Mouse (Mus musculus) CH12.LX (cell line): ENCODE data around the gene Chic1. TPM values are rescaled to one million over a fixed set of nuclear protein-coding genes. Genes with fewer than 3 reads are reported as not detected.

Experiments
- DNase-seq: peaks from one replicate; pipeline ENCODE4 v3.0.0-alpha.2; 2013; ENCODE audit errors: extremely low read depth
- H3K27ac ChIP-seq: 2 replicates; pipeline ENCODE4 v1.5.1; 2012; ENCODE audit warnings: low read depth, mild to moderate bottlenecking, control low read depth, moderate library complexity; ENCODE audit not compliant: insufficient read depth
- H3K27me3 ChIP-seq: replicated peaks from 2 replicates; pipeline ENCODE3; 2012; ENCODE audit warnings: inconsistent platforms
- H3K36me3 ChIP-seq, 2 experiments: replicated peaks in 1 of 2; 2 replicates each; pipeline versions ENCODE3 to v1.6.1; 2012; ENCODE audit warnings: inconsistent platforms in 1 of 2, low read length in 1 of 2, mild to moderate bottlenecking in 1 of 2, mixed read lengths in 1 of 2, moderate library complexity in 1 of 2; ENCODE audit not compliant: control insufficient read depth in 1 of 2, insufficient read depth in 1 of 2
- H3K4me1 ChIP-seq, 2 experiments: 2 replicates each; pipeline ENCODE4 v1.6.1; 2012; ENCODE audit warnings: inconsistent platforms in 1 of 2, moderate library complexity in 1 of 2; ENCODE audit not compliant: insufficient read depth in 2 of 2, control insufficient read depth in 1 of 2
- H3K4me2 ChIP-seq: 2 replicates; pipeline ENCODE4 v1.6.1; 2012; ENCODE audit warnings: low read depth, mild to moderate bottlenecking, control low read depth; ENCODE audit not compliant: poor library complexity, insufficient read depth, severe bottlenecking
- H3K4me3 ChIP-seq, 3 experiments: fragments of 150-350 bp in 1 of 3; sonication (generic) in 1 of 3; replicated peaks in 1 of 3; 2 replicates each; pipeline versions ENCODE3 to v1.5.1; 2011 to 2012; ENCODE audit warnings: low read depth in 2 of 3, low read length in 2 of 3, mild to moderate bottlenecking in 2 of 3, moderate library complexity in 2 of 3, control low read depth in 1 of 3, improper control_type of control experiment in 1 of 3, inconsistent platforms in 1 of 3, mixed read lengths in 1 of 3; ENCODE audit not compliant: poor library complexity in 1 of 3
- H3K79me2 ChIP-seq: replicated peaks from 2 replicates; pipeline ENCODE4 v1.6.1; 2012; ENCODE audit warnings: mild to moderate bottlenecking, moderate library complexity; ENCODE audit not compliant: control insufficient read depth, poor library complexity, insufficient read depth, severe bottlenecking; ENCODE audit errors: extremely low read depth
- H3K9ac ChIP-seq: 2 replicates; pipeline ENCODE4 v1.6.1; 2012; ENCODE audit warnings: low read depth, mild to moderate bottlenecking, control low read depth, moderate library complexity; ENCODE audit not compliant: insufficient read depth
- H3K9me3 ChIP-seq: replicated peaks from 2 replicates; pipeline ENCODE3; 2012; ENCODE audit warnings: low read length, inconsistent platforms, mixed read lengths
- BHLHE40 ChIP-seq: IDR thresholded peaks from 2 replicates; pipeline ENCODE4 v1.6.1; 2011; ENCODE audit warnings: mild to moderate bottlenecking, low read depth, low read length, improper control_type of control experiment
- ELF1 ChIP-seq: IDR thresholded peaks from 2 replicates; pipeline ENCODE4 v1.6.1; 2014; ENCODE audit warnings: low read depth, mild to moderate bottlenecking, inconsistent platforms, low read length, improper control_type of control experiment
- EP300 ChIP-seq: IDR thresholded peaks from 2 replicates; pipeline ENCODE4 v1.6.1; 2011; ENCODE audit warnings: low read length, improper control_type of control experiment
- HCFC1 ChIP-seq: IDR thresholded peaks from 2 replicates; pipeline ENCODE4 v1.6.1; 2012; ENCODE audit warnings: low read depth, mild to moderate bottlenecking, inconsistent platforms, low read length, improper control_type of control experiment
- IRF4 ChIP-seq: IDR thresholded peaks from 2 replicates; pipeline ENCODE4 v1.6.1; 2014; ENCODE audit warnings: low read depth, mild to moderate bottlenecking, inconsistent platforms, low read length, improper control_type of control experiment
- KAT2A ChIP-seq: IDR thresholded peaks from 2 replicates; pipeline ENCODE4 v1.6.1; 2012; ENCODE audit warnings: low read length, improper control_type of control experiment, inconsistent platforms; ENCODE audit not compliant: insufficient replicate concordance
- MEF2A ChIP-seq: IDR thresholded peaks from 2 replicates; pipeline ENCODE4 v1.6.1; 2014; ENCODE audit warnings: low read depth, mild to moderate bottlenecking, inconsistent platforms, low read length, improper control_type of control experiment, borderline replicate concordance
- MYC ChIP-seq: IDR thresholded peaks from 2 replicates; pipeline ENCODE4 v1.6.1; 2011; ENCODE audit warnings: low read depth, mild to moderate bottlenecking, improper control_type of control experiment, low read length
- NELFE ChIP-seq: IDR thresholded peaks from 2 replicates; pipeline ENCODE4 v1.6.1; 2011; ENCODE audit warnings: low read depth, low read length, improper control_type of control experiment
- SIN3A ChIP-seq: IDR thresholded peaks from 2 replicates; pipeline ENCODE4 v1.6.1; 2012; ENCODE audit warnings: low read length, improper control_type of control experiment, inconsistent platforms
- SMC3 ChIP-seq: IDR thresholded peaks from 2 replicates; pipeline ENCODE4 v1.6.1; 2011; ENCODE audit warnings: low read depth, low read length, improper control_type of control experiment
- TBP ChIP-seq: conservative IDR thresholded peaks from 2 replicates; pipeline ENCODE4 v1.6.1; 2011; ENCODE audit warnings: low read depth, low read length, improper control_type of control experiment
- UBTF ChIP-seq: IDR thresholded peaks from 2 replicates; pipeline ENCODE4 v1.6.1; 2012; ENCODE audit warnings: low read depth, mild to moderate bottlenecking, inconsistent platforms, low read length, improper control_type of control experiment, moderate library complexity
- USF2 ChIP-seq: conservative IDR thresholded peaks from 2 replicates; pipeline ENCODE4 v1.6.1; 2011; ENCODE audit warnings: low read depth, low read length, improper control_type of control experiment
- ZKSCAN1 ChIP-seq: IDR thresholded peaks from 2 replicates; pipeline ENCODE4 v1.6.1; 2012; ENCODE audit warnings: low read depth, inconsistent platforms, low read length, improper control_type of control experiment, borderline replicate concordance
- ZNF384 ChIP-seq: IDR thresholded peaks from 2 replicates; pipeline ENCODE4 v1.6.1; 2012; ENCODE audit warnings: low read depth, low read length, improper control_type of control experiment, inconsistent platforms
- dilution Hi-C: fragments of 300-500 bp; cut with MboI; formaldehyde crosslinking; loops from 2 replicates; pipeline ENCODE4 v1.14.3; 2020; ENCODE audit warnings: low sequenced_read_pairs; ENCODE audit not compliant: extremely low pct_unique_long_range_greater_than_20kb, extremely low pct_ligation_motif_present
- in situ Hi-C: fragments of 300-500 bp; cut with MboI; formaldehyde crosslinking; loops from 3 replicates; pipeline ENCODE4 v1.14.3; 2019; ENCODE audit warnings: low sequenced_read_pairs, low pct_ligation_motif_present, low pct_unique_long_range_greater_than_20kb, mixed read lengths
- polyA plus RNA-seq: library from polyadenylated mRNA; unstranded; fragments of >175 nt; gene quantifications from 2 replicates; pipeline ENCODE4 v1.2.1, GENCODE M21; 2012; ENCODE audit warnings: low read depth; ENCODE audit not compliant: insufficient read length
- total RNA-seq, 2 experiments: library from RNA; depleted of rRNA; stranded (reverse); fragments of 300-350 nt in 1 of 2; fragments of >200 nt in 1 of 2; gene quantifications; 2 replicates each; pipeline ENCODE4 v1.2.3; 2012 to 2014

Chic1 gene
- not detected in 2 replicates for total RNA-seq (2012; rRNA removed)
- not detected in 2 replicates for total RNA-seq (2014; rRNA removed)
- polyA plus RNA-seq, result not detected in 2 replicates

GRCm38 (mm10) chrX:103356287-103356686 lies at the start of gene Chic1:
Gene Chic1 (plus strand): TSS chrX:103356476.
- Histone ChIP-seq H3K27ac (no peak within 1 kb of the TSS), H3K9ac (no peak within 1 kb of the TSS), H3K27me3 (no peaks in the 10 kb centered on the region), H3K4me1 (no peaks in the 10 kb centered on the region), H3K9me3 (no peaks in the 10 kb centered on the region), H3K36me3 (no peaks in the 10 kb centered on the region), H3K4me3 (no peak within 1 kb of the TSS), H3K4me2 (no peak within 1 kb of the TSS), H3K79me2 (no peaks in the 10 kb centered on the region)
- DNase-seq, result no peak
- in situ Hi-C loops (no loop called here), dilution Hi-C loops (no loop called here)
- TF ChIP-seq NELFE, result no peak
- no peak for TF ChIP-seq UBTF
- no peak for TF ChIP-seq ELF1
- TF ChIP-seq SIN3A, result no peak
- TF ChIP-seq MEF2A, result no peak
- TF ChIP-seq BHLHE40, result no peak
- no peak for TF ChIP-seq TBP
- no peak for TF ChIP-seq EP300
- TF ChIP-seq SMC3, result no peak
- TF ChIP-seq MYC, result no peak
- TF ChIP-seq HCFC1, result no peak
- TF ChIP-seq KAT2A, result no peak
- no peak for TF ChIP-seq IRF4

- no peak overlapping the region for H3K27ac ChIP-seq
- H3K79me2 ChIP-seq, result no peaks in the 10 kb centered on the region
- no peak overlapping the region for H3K4me2 ChIP-seq
- H3K9me3 ChIP-seq, result no peaks in the 10 kb centered on the region
- H3K4me1 ChIP-seq, result no peaks in the 10 kb centered on the region
- DNase-seq, result no peak
- H3K27me3 ChIP-seq, result no peaks in the 10 kb centered on the region
- TF ChIP-seq SMC3 (no peak), ZNF384 (no peak), ELF1 (no peak), ZKSCAN1 (no peak), USF2 (no peak)
- H3K4me3 ChIP-seq, result no peak overlapping the region
- in situ Hi-C loops (no loop called here), dilution Hi-C loops (no loop called here)
- H3K9ac ChIP-seq, result no peak overlapping the region
- H3K36me3 ChIP-seq, result no peaks in the 10 kb centered on the region
Observed at GRCm38 (mm10) chrX:103308262-103308661, 48.0 kb upstream of the Chic1 start.
